Mouse (Mus musculus) ES-E14 (cell line): Measurements from ENCODE around the gene Dpp9. TPM values are rescaled to one million over a fixed set of nuclear protein-coding genes. Genes with fewer than 3 reads are reported as not detected.
A peak's percentile ranks its signal among the peaks of the same experiment; 100 is the strongest.

ENCODE experiments used
- DNase-seq: peaks from one replicate; pipeline ENCODE4 v3.0.0-alpha.2; 2013; ENCODE audit warnings: low read depth, low spot score
- H3K27ac ChIP-seq: 2 replicates; pipeline ENCODE4 v1.5.1; 2012; ENCODE audit warnings: low read depth, mild to moderate bottlenecking, low read length, moderate library complexity, mixed read lengths; ENCODE audit not compliant: poor library complexity, insufficient read depth, severe bottlenecking
- H3K36me3 ChIP-seq: 2 replicates; pipeline ENCODE4 v1.6.1; 2012; ENCODE audit warnings: mild to moderate bottlenecking, low read length, moderate library complexity, mixed read lengths; ENCODE audit not compliant: control insufficient read depth, poor library complexity, insufficient read depth, severe bottlenecking
- H3K4me1 ChIP-seq, 2 experiments: fragments of 150-350 bp in 1 of 2; sonication (generic) in 1 of 2; 2 replicates each; pipeline ENCODE4 v1.6.1; 2012; ENCODE audit warnings: low read length in 2 of 2, mild to moderate bottlenecking in 1 of 2, mixed read lengths in 1 of 2; ENCODE audit not compliant: control insufficient read depth in 2 of 2, insufficient read depth in 2 of 2, poor library complexity in 1 of 2
- H3K4me3 ChIP-seq, 2 experiments: fragments of 150-350 bp in 1 of 2; sonication (generic) in 1 of 2; 2 replicates each; pipeline ENCODE4 v1.5.1; 2012; ENCODE audit warnings: low read length in 2 of 2, low read depth in 1 of 2, mild to moderate bottlenecking in 1 of 2, mixed read lengths in 1 of 2; ENCODE audit not compliant: insufficient read depth in 1 of 2, poor library complexity in 1 of 2, severe bottlenecking in 1 of 2
- H3K9ac ChIP-seq: 2 replicates; pipeline ENCODE4 v1.6.1; 2012; ENCODE audit warnings: low read depth, mild to moderate bottlenecking, low read length, mixed read lengths; ENCODE audit not compliant: poor library complexity, insufficient read depth, severe bottlenecking
- H3K9me3 ChIP-seq: fragments of 150-350 bp; sonication (generic); 2 replicates; pipeline ENCODE4 v1.6.1; 2012; ENCODE audit warnings: low read depth, mild to moderate bottlenecking, low read length; ENCODE audit not compliant: control insufficient read depth, insufficient read depth
- CHD2 ChIP-seq: IDR thresholded peaks from 2 replicates; pipeline ENCODE4 v1.6.1; 2014; ENCODE audit warnings: mild to moderate bottlenecking, low read depth, low read length, inconsistent platforms
- HCFC1 ChIP-seq: IDR thresholded peaks from 2 replicates; pipeline ENCODE4 v1.6.1; 2012; ENCODE audit warnings: low read length, inconsistent platforms, borderline replicate concordance; ENCODE audit not compliant: insufficient read depth
- MAFK ChIP-seq: IDR thresholded peaks from 2 replicates; pipeline ENCODE4 v1.6.1; 2014; ENCODE audit warnings: mild to moderate bottlenecking, low read depth, low read length, inconsistent platforms; ENCODE audit not compliant: insufficient read depth
- ZC3H11A ChIP-seq: IDR thresholded peaks from 2 replicates; pipeline ENCODE4 v1.6.1; 2012; ENCODE audit warnings: low read depth, mild to moderate bottlenecking, inconsistent platforms, low read length, borderline replicate concordance
- ZNF384 ChIP-seq: IDR thresholded peaks from 2 replicates; pipeline ENCODE4 v1.6.1; 2012; ENCODE audit warnings: low read depth, low read length, inconsistent platforms
- in situ Hi-C, 2 experiments: fragments of 600-800 bp; cut with MboI; formaldehyde crosslinking; loops; one replicate each; pipeline ENCODE4 v1.15.1; 2025; ENCODE audit warnings: low sequenced_read_pairs in 2 of 2, inconsistent platforms in 1 of 2; ENCODE audit not compliant: unreplicated experiment in 2 of 2
- total RNA-seq: library from RNA; depleted of rRNA; stranded (reverse); fragments of 300-350 nt; gene quantifications from 2 replicates; pipeline ENCODE4 v1.2.3, GENCODE M21; 2012

Gene Dpp9
- total RNA-seq, 1 experiment, result 27.4 TPM

DNA sequence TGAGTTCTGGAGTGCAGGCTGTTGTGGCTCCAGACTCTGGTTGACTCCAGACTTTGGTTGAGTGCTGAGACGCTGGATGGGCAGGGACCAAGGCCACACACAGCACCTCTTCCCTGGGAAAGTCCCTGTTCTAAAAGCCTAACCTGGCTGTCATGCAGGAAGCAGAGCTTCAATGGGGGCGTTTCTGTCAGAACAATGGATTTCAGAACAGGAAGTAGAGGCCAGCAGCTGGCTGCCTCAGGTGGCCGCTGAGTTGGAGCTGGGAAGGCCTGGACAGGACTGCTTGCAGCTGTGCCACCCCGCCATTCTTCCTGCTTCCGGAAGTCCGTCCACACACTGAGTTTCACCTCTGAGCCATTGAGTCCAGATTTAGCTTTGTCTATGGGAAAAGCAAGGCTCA, 48.9 kb downstream of the Dpp9 start:
- no peaks in the 10 kb centered on the region; the same call in 1 of the 2 replicates for H3K36me3 ChIP-seq
- H3K4me3 ChIP-seq, result no peak overlapping the region
- DNase-seq, result no peak
- H3K9ac ChIP-seq, result no peak overlapping the region
- TF ChIP-seq CHD2 (no peak), ZC3H11A (no peak), MAFK (no peak), HCFC1 (no peak)
- no peaks in the 10 kb centered on the region for H3K9me3 ChIP-seq
- in situ Hi-C loops, result no loop called here
- peaks cover 0 to 12% of the 10 kb centered on the region in 2 experiments; a peak in 1 of 4 replicates for H3K4me1 ChIP-seq
- H3K27ac ChIP-seq, result no peak overlapping the region

DNA sequence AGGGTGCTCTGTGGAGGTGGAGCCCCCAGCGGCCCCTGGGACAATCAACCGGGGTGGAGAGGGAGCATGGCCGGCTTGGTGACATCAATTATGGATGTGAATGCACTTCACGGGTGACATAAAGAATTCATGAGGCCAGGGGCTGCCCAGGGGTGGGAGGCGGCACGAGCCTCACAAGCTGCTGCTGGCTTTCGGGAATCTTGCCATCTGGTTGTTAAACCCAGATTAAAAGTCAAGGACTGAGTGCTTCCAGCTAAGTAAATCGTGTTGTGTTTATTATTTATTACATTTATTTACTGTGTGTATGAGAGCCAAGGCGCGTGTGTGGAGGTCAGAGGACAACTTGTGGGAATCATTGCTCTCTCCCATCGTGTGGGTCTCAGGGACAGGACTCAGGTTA, 53.0 kb downstream of the Dpp9 start:
- Histone ChIP-seq H3K36me3 (no peaks in the 10 kb centered on the region), H3K4me3 (no peak overlapping the region), H3K27ac (no peak overlapping the region), H3K9me3 (no peaks in the 10 kb centered on the region), H3K9ac (no peak overlapping the region), H3K4me1 (peaks cover 0 to 9% of the 10 kb centered on the region in 2 experiments; a peak in 1 of 4 replicates)
- no peak for TF ChIP-seq ZNF384
- TF ChIP-seq ZC3H11A, result no peak
- no peak for TF ChIP-seq MAFK
- no peak for TF ChIP-seq HCFC1
- TF ChIP-seq CHD2, result no peak
- DNase-seq, result no peak
- in situ Hi-C loops, result no loop called here

DNA sequence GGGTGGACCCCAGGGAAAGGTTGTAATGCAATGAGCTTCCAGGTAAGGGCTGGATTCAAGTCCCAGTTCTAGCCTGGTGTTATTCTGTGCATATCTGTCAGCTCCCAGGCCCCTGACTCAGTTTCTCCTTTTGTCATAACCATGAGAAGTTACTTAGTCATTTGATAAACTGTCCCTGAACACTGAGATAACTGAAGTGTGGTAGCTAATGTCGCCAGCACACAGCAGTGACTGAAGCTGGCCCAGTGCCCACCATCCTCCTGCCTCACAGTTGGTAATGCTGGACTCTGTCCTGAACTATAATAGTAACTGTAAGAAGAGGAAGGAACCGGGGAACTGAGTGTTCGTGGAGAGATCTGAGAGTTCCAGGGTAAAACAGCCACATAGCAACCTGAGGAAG, 54.2 kb downstream of the Dpp9 start:
- Histone ChIP-seq H3K4me3 (no peak overlapping the region), H3K9me3 (no peaks in the 10 kb centered on the region), H3K27ac (no peak overlapping the region), H3K9ac (no peak overlapping the region), H3K36me3 (no peaks in the 10 kb centered on the region), H3K4me1 (peaks cover 0 to 3% of the 10 kb centered on the region in 2 experiments; a peak in 1 of 4 replicates)
- in situ Hi-C loops, result no loop called here
- TF ChIP-seq ZC3H11A (no peak), ZNF384 (no peak), CHD2 (no peak), HCFC1 (no peak), MAFK (no peak)
- no peak for DNase-seq

DNA sequence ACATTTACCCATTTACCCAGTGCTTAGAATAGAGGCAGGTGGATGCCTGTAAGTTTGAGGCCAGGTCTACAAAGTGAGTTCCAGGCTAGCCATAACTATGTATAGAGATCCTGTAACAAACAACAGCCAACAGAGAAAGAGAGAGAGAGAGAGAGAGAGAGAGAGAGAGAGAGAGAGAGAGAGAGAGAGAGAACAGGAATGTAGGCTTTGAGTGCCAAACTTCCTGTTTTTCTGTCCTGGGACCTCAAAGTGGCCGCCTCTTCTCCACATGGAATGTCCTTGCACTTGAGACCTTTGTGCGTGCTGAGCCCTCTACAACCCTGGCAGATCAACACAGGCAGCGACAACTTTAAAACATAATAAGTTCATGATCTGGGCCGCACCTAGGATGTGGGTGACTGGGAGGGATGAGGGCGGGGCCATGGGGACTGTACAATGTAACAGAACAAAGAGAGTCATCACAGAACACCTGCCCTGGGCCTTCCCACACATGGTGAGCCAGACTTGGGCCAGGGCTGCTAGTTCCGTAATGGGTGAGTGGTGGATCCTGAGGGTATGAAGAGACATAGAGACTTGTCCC, 55.1 kb downstream of the Dpp9 start:
- DNase-seq, result no peak
- TF ChIP-seq MAFK (no peak), CHD2 (no peak), ZC3H11A (no peak), ZNF384 (no peak), HCFC1 (no peak)
- in situ Hi-C loops, result no loop called here
- H3K9ac ChIP-seq, result no peak overlapping the region
- H3K4me3 ChIP-seq, result no peak overlapping the region
- no peaks in the 10 kb centered on the region for H3K36me3 ChIP-seq
- no peaks in the 10 kb centered on the region; a peak in 1 of 4 replicates for H3K4me1 ChIP-seq
- H3K9me3 ChIP-seq, result no peaks in the 10 kb centered on the region
- no peak overlapping the region for H3K27ac ChIP-seq

DNA sequence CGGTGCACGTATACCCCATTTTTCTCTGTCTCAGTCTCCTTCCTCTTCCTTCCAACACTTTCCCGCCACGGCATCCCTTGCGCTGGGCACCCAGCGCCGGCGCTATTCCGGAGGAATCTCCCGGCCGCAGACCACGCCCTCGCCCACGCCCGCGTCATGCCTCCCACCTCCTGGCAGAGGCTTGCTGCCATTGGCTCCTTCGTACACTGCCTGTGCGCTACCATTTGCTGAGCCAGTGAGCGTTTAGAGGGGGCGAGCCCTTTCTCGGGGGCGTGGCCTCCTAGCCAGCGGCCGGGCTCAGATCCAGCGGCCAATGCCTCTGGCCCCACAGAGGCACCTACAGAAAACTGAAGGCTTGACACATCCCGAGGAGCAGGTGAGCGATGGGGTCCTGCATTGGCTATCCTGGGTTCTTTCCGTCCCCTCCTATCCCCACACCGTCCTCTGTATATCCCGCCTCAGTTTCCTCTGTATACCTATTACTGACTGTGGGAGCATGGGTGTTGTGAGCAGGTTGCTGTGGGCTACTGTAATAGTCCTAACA, 56.4 kb downstream of the Dpp9 start, which contains the start of gene Tnfaip8l1:
Tnfaip8l1 (plus strand) TSS at position 247 of the 544 bp plus-strand sequence.
- DNase-seq, result peak; percentile 81
- Histone ChIP-seq H3K9me3 (no peaks in the 10 kb centered on the region), H3K9ac (peak within 1 kb of the TSS; percentile 57), H3K4me1 (no peaks in the 10 kb centered on the region; a peak in 1 of 4 replicates), H3K27ac (no peak within 1 kb of the TSS), H3K4me3 (peak within 1 kb of the TSS; percentile 50 to 88), H3K36me3 (no peaks in the 10 kb centered on the region)
- in situ Hi-C loops, result no loop called here
- TF ChIP-seq ZNF384 (no peak), MAFK (no peak), CHD2 (no peak), HCFC1 (no peak), ZC3H11A (no peak)
